Mouse (Mus musculus): ENCODE results near the gene Pkd2.

GRCm38 (mm10) chr5:104465279-104465678, 6.0 kb downstream of the Pkd2 start:
- TF ChIP-seq FLI1 (IDR thresholded peaks at IDR 0.05; ENCODE audit: low read length) (no peak), GATA1 (IDR thresholded peaks at IDR 0.05; ENCODE audit: borderline replicate concordance, low read length) (no peak)

Data from megakaryocyte, embryonic 14.5 days (primary cell).